Mouse (Mus musculus): ENCODE measurements around the gene Ascl5.

DNA sequence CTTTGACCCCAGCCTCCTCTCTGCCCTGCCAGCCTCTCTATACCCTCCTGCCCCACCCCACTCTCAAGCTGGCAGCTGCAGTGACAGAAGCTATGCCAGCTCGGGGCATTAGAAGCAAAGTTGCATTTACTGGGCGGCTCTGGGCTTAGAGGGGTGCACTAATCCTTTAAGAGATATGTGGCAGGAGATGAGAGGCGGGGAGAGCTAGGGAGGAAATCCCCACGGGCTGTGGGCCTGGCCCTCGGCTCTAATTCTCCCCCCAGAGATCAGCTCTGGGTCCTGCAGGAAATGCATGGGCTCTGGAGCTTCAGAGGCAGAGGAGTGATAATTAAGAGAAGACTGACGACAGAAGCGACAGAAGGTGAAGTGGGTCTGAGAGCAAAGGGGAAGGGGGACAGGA lies 17.6 kb upstream of the Ascl5 start:
- TF ChIP-seq POLR2A (IDR thresholded peaks at IDR 0.05; ENCODE audit: extremely low read depth, insufficient read depth, low read length), result no peak
- TF ChIP-seq CTCF (IDR thresholded peaks at IDR 0.05; ENCODE audit: low read depth, low read length), result no peak

Measured in liver, adult 2 months (tissue).